8 mouse cellular contexts compared by ENCODE assay signal in genomic region chr3:132084018-132084417, GRCm38 (mm10). TPM values are rescaled to one million over a fixed set of nuclear protein-coding genes. Genes with fewer than 3 reads are reported as not detected.
DNase-seq lines count a peak whose midpoint lies in the region; ATAC-seq and TF ChIP-seq lines count a peak whose summit lies in the region.

No protein-coding gene starts in this region.

- peak overlapping the region; percentile 47; the same call in 1 of the 2 replicates for H3K9ac ChIP-seq in kidney, embryonic 14.5 days (ENCODE audit: low read depth, low read length)
- H3K9ac ChIP-seq in limb, embryonic 11.5 days (ENCODE audit: low read length): 0 out of 2 replicates have a peak overlapping the region, but pooled peaks have one; percentile 27

- H3K36me3 ChIP-seq in heart, embryonic 10.5 days: no peaks in the 10 kb centered on the region
- H3K36me3 ChIP-seq in kidney, embryonic 14.5 days (ENCODE audit: control insufficient read depth, insufficient read depth, low read length): no peaks in the 10 kb centered on the region
- H3K36me3 ChIP-seq in limb, embryonic 11.5 days (ENCODE audit: control insufficient read depth, insufficient read depth, low read length): no peaks in the 10 kb centered on the region
- H3K36me3 ChIP-seq in midbrain, embryonic 10.5 days: no peaks in the 10 kb centered on the region
- no peaks in the 10 kb centered on the region for H3K36me3 ChIP-seq in testis, adult 2 months (ENCODE audit: control insufficient read depth, insufficient read depth, low read length)

- DNase-seq in adrenal gland, postnatal 14 days: peak; percentile 75
- peak; percentile 76 for DNase-seq in embryo, embryonic 9.5 days (ENCODE audit: extremely low spot score)
- peak; percentile 88 for DNase-seq in heart, embryonic 10.5 days (ENCODE audit: low spot score)
- DNase-seq in limb, embryonic 11.5 days (ENCODE audit: low spot score): peak; percentile 86
- DNase-seq in midbrain, embryonic 10.5 days (ENCODE audit: low spot score): peak; percentile 83
- no peak for DNase-seq in urinary bladder, adult 2 months (ENCODE audit: low spot score)

- H3K4me3 ChIP-seq in heart, embryonic 10.5 days: peak overlapping the region; percentile 64
- H3K4me3 ChIP-seq in kidney, embryonic 14.5 days (ENCODE audit: low read length): peak overlapping the region; percentile 47
- H3K4me3 ChIP-seq in limb, embryonic 11.5 days (ENCODE audit: low read depth, low read length): peak overlapping the region; percentile 44
- H3K4me3 ChIP-seq in midbrain, embryonic 10.5 days: peak overlapping the region; percentile 65
- no peak overlapping the region for H3K4me3 ChIP-seq in testis, adult 2 months (ENCODE audit: control insufficient read depth, low read depth, low read length)

- H3K9me3 ChIP-seq in heart, embryonic 10.5 days: no peaks in the 10 kb centered on the region
- no peaks in the 10 kb centered on the region for H3K9me3 ChIP-seq in kidney, embryonic 14.5 days (ENCODE audit: control insufficient read depth, low read length)
- H3K9me3 ChIP-seq in limb, embryonic 11.5 days (ENCODE audit: control insufficient read depth, low read length): no peaks in the 10 kb centered on the region
- no peaks in the 10 kb centered on the region for H3K9me3 ChIP-seq in midbrain, embryonic 10.5 days (replicated peaks)

- peaks cover 28% of the 10 kb centered on the region for H3K27me3 ChIP-seq in heart, embryonic 10.5 days (ENCODE audit: insufficient read depth, poor library complexity, severe bottlenecking)
- H3K27me3 ChIP-seq in kidney, embryonic 14.5 days (ENCODE audit: control insufficient read depth, insufficient read depth, low read length): peaks cover 19% of the 10 kb centered on the region
- no peaks in the 10 kb centered on the region for H3K27me3 ChIP-seq in limb, embryonic 11.5 days (ENCODE audit: control insufficient read depth, insufficient read depth, low read length)
- H3K27me3 ChIP-seq in midbrain, embryonic 10.5 days (ENCODE audit: low read depth, poor library complexity, severe bottlenecking): peaks cover 42% of the 10 kb centered on the region
- no peaks in the 10 kb centered on the region for H3K27me3 ChIP-seq in testis, adult 2 months (ENCODE audit: control insufficient read depth, insufficient read depth, low read length)

- ATAC-seq in kidney, embryonic 14.5 days (ENCODE audit: low FRiP score, low TSS enrichment): peak; percentile 90
- ATAC-seq in limb, embryonic 11.5 days (ENCODE audit: insufficient number of reproducible peaks, low FRiP score, low TSS enrichment, low read depth): peak; percentile 75

- WGBS in heart, embryonic 10.5 days: 5% methylated on average over 13 of the region's 13 CpGs
- 5% methylated on average over 13 of the region's 13 CpGs for WGBS in kidney, embryonic 14.5 days
- WGBS in limb, embryonic 11.5 days: 3% methylated on average over 13 of the region's 13 CpGs
- WGBS in midbrain, embryonic 10.5 days: 2% methylated on average over 13 of the region's 13 CpGs

- no peak for TF ChIP-seq POLR2A in testis, adult 2 months (IDR thresholded peaks at IDR 0.05; ENCODE audit: control insufficient read depth, low read depth, low read length)

- peaks cover 33% of the 10 kb centered on the region for H3K4me1 ChIP-seq in heart, embryonic 10.5 days
- peaks cover 22% of the 10 kb centered on the region; the same call in 1 of the 2 replicates for H3K4me1 ChIP-seq in kidney, embryonic 14.5 days (ENCODE audit: control insufficient read depth, insufficient read depth, low read length)
- no peaks in the 10 kb centered on the region; the same call in 1 of the 2 replicates for H3K4me1 ChIP-seq in limb, embryonic 11.5 days (ENCODE audit: control insufficient read depth, insufficient read depth, low read length)
- H3K4me1 ChIP-seq in midbrain, embryonic 10.5 days: peaks cover 42% of the 10 kb centered on the region
- peaks cover 10% of the 10 kb centered on the region for H3K4me1 ChIP-seq in testis, adult 2 months (ENCODE audit: control insufficient read depth, insufficient read depth, low read length)

- peak overlapping the region; percentile 91 for H3K4me2 ChIP-seq in kidney, embryonic 14.5 days (replicated peaks; ENCODE audit: low read depth, low read length)
- H3K4me2 ChIP-seq in limb, embryonic 11.5 days (ENCODE audit: low read depth, severe bottlenecking): peak overlapping the region; percentile 78

- H3K27ac ChIP-seq in heart, embryonic 10.5 days: peak overlapping the region; percentile 44
- no peak overlapping the region for H3K27ac ChIP-seq in kidney, embryonic 14.5 days (ENCODE audit: low read depth, low read length)
- H3K27ac ChIP-seq in limb, embryonic 11.5 days (replicated peaks; ENCODE audit: low read depth, low read length): no peak overlapping the region
- H3K27ac ChIP-seq in midbrain, embryonic 10.5 days (replicated peaks): peak overlapping the region; percentile 64
- no peak overlapping the region for H3K27ac ChIP-seq in testis, adult 2 months (ENCODE audit: control insufficient read depth, insufficient read depth, low read depth, low read length)

- peak; percentile 39; the same call in 1 of the 2 replicates for TF ChIP-seq CTCF in testis, adult 2 months (IDR thresholded peaks at IDR 0.05; ENCODE audit: control insufficient read depth, insufficient read depth, insufficient replicate concordance, low read depth, low read length)

RNA-seq across cellular contexts. Expression of gene Dkk2, which starts 1.1 kb away (rescaled TPM):
- total RNA-seq in adrenal gland, postnatal 14 days (2021): 3.5 and 4.7 TPM in 2 replicates
- polyA plus RNA-seq in heart, embryonic 10.5 days (2016; fragmentation: Nextera tagmentation; extraction: Ambion mirVana): 3.0 and 7.7 TPM in 2 replicates
- 6.7 and 9.6 TPM in 2 replicates for polyA plus RNA-seq in kidney, embryonic 14.5 days (2014; fragmentation: Nextera tagmentation; extraction: Ambion mirVana)
- 12.8 and 14.7 TPM in 2 replicates for polyA plus RNA-seq in limb, embryonic 11.5 days (2014; fragmentation: Nextera tagmentation; extraction: Ambion mirVana)
- 12.6 and 18.2 TPM in 2 replicates for polyA plus RNA-seq in midbrain, embryonic 10.5 days (2016; fragmentation: Nextera tagmentation; extraction: Ambion mirVana)
- polyA plus RNA-seq in testis, adult 2 months (2012; rRNA removed): 0.05 and 0.11 TPM in 2 replicates
- polyA plus RNA-seq in urinary bladder, adult 2 months (2012; rRNA removed): 23.1 and 33.1 TPM in 2 replicates

Comparison
In these comparisons a context has a peak if more than half of its experiments do, and no peak if none do; other contexts are left out.
1. H3K27ac ChIP-seq: peak in heart, embryonic 10.5 days (single experiment) and midbrain, embryonic 10.5 days (single experiment); none in kidney, embryonic 14.5 days (single experiment), limb, embryonic 11.5 days (single experiment) and testis, adult 2 months (single experiment).